Mouse (Mus musculus) thymus, adult 2 months (tissue): Measurements from ENCODE around the gene Eml3.

Source experiments
- CTCF ChIP-seq: fragments of 200-500 bp; IDR thresholded peaks from 2 replicates; pipeline ENCODE4 v1.5.1; 2012; ENCODE audit warnings: mild to moderate bottlenecking, control low read depth, low read length, moderate library complexity, borderline replicate concordance; ENCODE audit not compliant: control insufficient read depth, poor library complexity, insufficient read depth; ENCODE audit errors: extremely low read depth
- POLR2A ChIP-seq: fragments of 200-500 bp; IDR thresholded peaks from 2 replicates; pipeline ENCODE4 v1.6.1; 2012; ENCODE audit warnings: mild to moderate bottlenecking, low read length, control low read depth, moderate library complexity; ENCODE audit not compliant: control insufficient read depth, poor library complexity, insufficient read depth; ENCODE audit errors: extremely low read depth

DNA sequence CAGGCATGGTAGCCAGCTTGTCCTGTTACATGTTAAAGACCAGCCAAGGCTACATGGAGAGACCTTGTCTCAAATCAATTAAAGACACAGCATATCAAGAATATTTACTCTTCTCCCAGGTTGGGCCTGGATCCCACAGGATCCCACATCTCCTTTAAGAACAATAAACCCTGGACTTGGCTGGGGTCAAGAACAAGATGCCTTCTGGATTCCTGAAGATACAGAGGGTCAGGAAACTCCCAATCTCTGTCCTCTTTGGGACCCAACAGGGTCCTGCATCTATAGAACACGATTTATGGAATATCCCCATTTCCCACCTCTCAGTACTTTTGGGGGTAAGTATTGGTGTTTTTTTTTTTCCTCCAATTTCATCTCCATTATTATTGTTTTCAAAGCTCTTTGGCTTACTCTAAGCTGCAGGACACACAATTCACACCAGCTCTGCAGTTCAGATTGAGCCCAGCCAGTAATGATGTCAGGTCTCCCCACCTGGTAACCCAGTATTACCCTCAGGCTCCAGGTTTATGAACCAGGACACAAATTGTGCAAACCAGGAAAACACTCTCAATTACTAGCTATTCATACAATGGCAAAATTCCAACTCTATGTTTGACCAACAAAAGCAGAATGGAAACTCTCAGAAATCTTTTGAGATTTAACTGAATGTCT is 42.3 kb upstream of the Eml3 start:
- TF ChIP-seq CTCF (no peak), POLR2A (no peak)
